ENCODE assay signal across 22 mouse cellular contexts in the genomic region with DNA sequence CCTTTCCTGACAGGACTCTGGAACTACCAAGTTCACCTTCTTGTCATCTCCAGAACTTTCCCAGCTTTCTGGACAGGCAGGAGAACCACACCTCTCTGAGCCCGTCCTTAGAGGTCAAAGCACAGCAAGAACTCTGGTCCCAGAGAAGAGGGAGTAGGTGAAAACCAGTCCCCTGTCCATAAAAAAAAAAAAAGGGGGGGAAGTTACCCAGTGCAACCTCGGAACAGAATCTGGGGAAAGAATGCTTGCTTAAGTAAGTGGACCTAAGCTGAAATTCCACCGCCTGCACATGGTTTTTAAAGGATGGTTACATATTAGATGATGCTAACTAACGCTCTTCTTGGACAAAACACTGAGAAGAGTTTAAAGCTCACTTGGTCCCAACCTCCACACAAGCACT.
"Had no signal": no experiment of that assay in that cellular context is flagged by ENCODE, and none has a peak within 500 bp of the region (broad histone marks: within the 10 kb centered on the region; RNA-seq: fewer than 3 reads in every experiment).

No protein-coding gene starts in this region.

- H3K9me3 ChIP-seq: intestine, embryonic 15.5 days; limb, embryonic 13.5 days; liver, embryonic 12.5 days; liver, embryonic 15.5 days; lung, embryonic 15.5 days; megakaryocyte, embryonic 14.5 days; midbrain, embryonic 10.5 days; midbrain, embryonic 13.5 days; neural tube, embryonic 13.5 days; stomach, embryonic 15.5 days had no signal

- H3K27me3 ChIP-seq: intestine, embryonic 15.5 days; limb, embryonic 13.5 days; liver, embryonic 12.5 days; liver, embryonic 15.5 days; lung, embryonic 15.5 days; midbrain, embryonic 13.5 days; neural tube, embryonic 13.5 days; stomach, embryonic 15.5 days had no signal

- H3K4me1 ChIP-seq: intestine, embryonic 15.5 days; midbrain, embryonic 13.5 days; stomach, embryonic 15.5 days had no signal

- H3K4me3 ChIP-seq: intestine, embryonic 15.5 days; left cerebral cortex, adult 2 months; limb, embryonic 13.5 days; liver, embryonic 12.5 days; liver, embryonic 15.5 days; lung, embryonic 15.5 days; megakaryocyte, embryonic 14.5 days; midbrain, embryonic 10.5 days; midbrain, embryonic 13.5 days; myocyte; neural tube, embryonic 13.5 days; stomach, embryonic 15.5 days had no signal

- DNase-seq: kidney, adult 18-20 months; layer of hippocampus, postnatal 36 days; liver; lung, adult 18-20 months; lung, postnatal 36 days; retina, postnatal 1 day; right cerebral cortex, postnatal 25 days; spleen, adult 18-20 months; thymus, postnatal 25 days had no signal

- H3K4me2 ChIP-seq: intestine, embryonic 15.5 days; limb, embryonic 13.5 days; liver, embryonic 12.5 days; liver, embryonic 15.5 days; lung, embryonic 15.5 days; midbrain, embryonic 13.5 days; neural tube, embryonic 13.5 days; stomach, embryonic 15.5 days had no signal

- H3K36me3 ChIP-seq: intestine, embryonic 15.5 days; limb, embryonic 13.5 days; liver, embryonic 12.5 days; liver, embryonic 15.5 days; lung, embryonic 15.5 days; midbrain, embryonic 10.5 days; midbrain, embryonic 13.5 days; neural tube, embryonic 13.5 days; stomach, embryonic 15.5 days had no signal

- H3K9ac ChIP-seq: intestine, embryonic 15.5 days; limb, embryonic 13.5 days; liver, embryonic 12.5 days; liver, embryonic 15.5 days; lung, embryonic 15.5 days; midbrain, embryonic 13.5 days; neural tube, embryonic 13.5 days; stomach, embryonic 15.5 days had no signal

- H3K27ac ChIP-seq: intestine, embryonic 15.5 days; limb, embryonic 13.5 days; liver, embryonic 12.5 days; liver, embryonic 15.5 days; lung, embryonic 15.5 days; midbrain, embryonic 10.5 days; midbrain, embryonic 13.5 days; neural tube, embryonic 13.5 days; stomach, embryonic 15.5 days had no signal

- ATAC-seq: intestine, embryonic 15.5 days; liver, embryonic 12.5 days; midbrain, embryonic 16.5 days had no signal
